Mouse (Mus musculus): ENCODE measurements around the gene Gm21915. TPM values are rescaled to one million over a fixed set of nuclear protein-coding genes. Genes with fewer than 3 reads are reported as not detected.

The Gm21915 gene
- not detected in 2 replicates for total RNA-seq (2023)

GRCm38 (mm10) chr9:40670313-40670712 lies at the start of gene Gm21915:
Gene Gm21915 (plus strand): TSS chr9:40670613.

GRCm38 (mm10) chr9:40685801-40686420 lies 15.5 kb downstream of the Gm21915 start, which contains the start of gene Clmp:
Gene Clmp (plus strand): TSS chr9:40685962.

Other genes with a start within 250 kb of the Gm21915 start
- gene Gramd1b, start 139.2 kb upstream of the Gm21915 start, total RNA-seq (2023) = 85.4 and 139 TPM in 2 replicates
- gene Clmp, start 15.3 kb downstream of the Gm21915 start, total RNA-seq (2023) = 0.51 and 0.66 TPM in 2 replicates
- 707 and 738 TPM in 2 replicates for gene Hspa8, start 130.4 kb downstream of the Gm21915 start, total RNA-seq (2023)
- not detected in 2 replicates for gene Bsx, start 203.5 kb downstream of the Gm21915 start, total RNA-seq (2023)

All from neutrophil, adult 65 days (primary cell).